Mouse (Mus musculus): Measurements from ENCODE around the gene Tysnd1.

Gene Tysnd1

DNA sequence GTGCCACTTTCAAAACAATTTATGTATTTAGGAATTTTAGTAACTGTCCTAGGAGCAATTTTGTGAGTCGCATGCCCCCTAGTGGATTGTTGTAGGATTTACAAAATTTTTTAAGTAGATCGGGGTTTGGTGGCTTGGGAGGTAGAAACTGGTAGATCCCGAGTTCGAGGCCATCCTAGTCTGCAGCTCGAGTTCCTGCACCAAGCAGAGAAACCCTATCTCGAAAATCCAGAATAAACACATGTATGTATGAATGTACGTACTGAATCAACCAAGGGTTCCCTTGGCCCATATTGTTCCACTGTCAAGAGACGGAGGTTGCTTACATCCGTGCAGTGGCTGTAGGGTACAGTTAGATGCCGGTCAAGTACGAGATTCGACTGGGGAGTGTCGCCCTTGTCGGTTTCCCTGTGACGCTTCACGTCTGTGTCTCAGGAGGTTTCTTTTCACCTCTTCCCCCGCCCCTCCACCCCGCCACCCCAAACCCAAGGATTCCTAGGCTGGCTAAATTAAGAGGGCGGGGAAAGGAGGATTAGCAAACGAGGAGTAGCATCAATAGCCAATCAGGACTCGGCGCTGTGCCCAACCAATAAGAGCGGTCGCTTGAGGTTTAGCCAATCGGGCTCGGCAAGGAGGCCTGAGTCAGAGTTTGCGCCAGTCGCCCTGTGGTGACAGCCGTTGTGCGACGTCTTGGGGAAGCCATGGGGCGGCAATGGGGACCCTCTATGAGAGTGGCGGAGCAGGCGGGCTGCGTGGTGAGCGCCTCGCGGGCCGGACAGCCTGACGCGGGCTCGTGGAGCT lies at the start of gene Tysnd1:
TSS of gene Tysnd1 (plus strand) at position 645 of the 801 bp plus-strand sequence.
- peak; percentile 86 to 89 for DNase-seq

- no peak for DNase-seq
These were observed 48.8 kb upstream of the Tysnd1 start for GRCm38 (mm10) chr10:61646557-61646956.

GRCm38 (mm10) chr10:61647790-61648736 lies 47.3 kb upstream of the Tysnd1 start, which contains the start of gene Ppa1:
Gene Ppa1 (plus strand): TSS chr10:61648552.
- peak; percentile 71 to 80 for DNase-seq

GRCm38 (mm10) chr10:61648737-61649645 lies 46.3 kb upstream of the Tysnd1 start:
- DNase-seq: peak in 1 of 2 experiments; percentile 16

DNA sequence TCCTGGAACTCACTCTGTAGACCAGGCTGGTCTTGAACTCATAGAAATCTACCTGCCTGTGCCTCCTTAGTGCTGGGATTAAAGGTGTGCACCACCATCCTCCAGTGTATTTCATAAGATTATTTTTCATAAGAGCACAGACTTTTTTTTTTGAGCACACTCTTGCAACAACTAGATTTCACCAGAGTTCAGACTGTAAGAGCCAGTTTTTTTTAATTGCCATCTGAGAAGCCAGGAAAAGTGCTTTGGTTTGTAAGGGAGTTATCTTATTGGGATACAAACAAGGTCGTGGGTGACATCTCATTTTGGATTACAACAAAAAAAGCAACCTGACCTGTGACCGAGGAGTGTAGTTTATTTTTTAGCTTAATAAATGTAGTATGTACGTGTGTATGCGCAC lies 41.2 kb upstream of the Tysnd1 start:
- DNase-seq: no peak

DNA sequence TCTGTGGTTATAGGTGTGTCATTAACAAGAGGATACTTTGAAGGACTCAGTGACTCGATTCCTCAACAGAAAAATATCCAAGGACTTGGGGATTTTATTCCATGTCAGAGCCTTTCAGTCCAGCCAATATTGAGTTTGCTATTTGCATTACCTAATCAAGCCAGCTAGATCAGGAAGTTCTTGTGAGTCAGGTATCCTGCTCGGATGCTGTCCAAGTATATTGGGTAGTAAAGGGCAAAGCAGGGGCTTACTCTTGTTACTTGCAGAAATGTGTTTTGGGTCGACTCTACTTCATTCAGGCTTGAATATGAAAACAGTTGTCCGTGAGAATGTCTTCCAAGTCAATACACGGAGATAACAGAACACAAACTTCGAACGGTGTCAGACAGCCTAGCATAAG lies 40.6 kb upstream of the Tysnd1 start:
- no peak for DNase-seq

GRCm38 (mm10) chr10:61655188-61655587 lies 40.1 kb upstream of the Tysnd1 start:
- no peak for DNase-seq

DNA sequence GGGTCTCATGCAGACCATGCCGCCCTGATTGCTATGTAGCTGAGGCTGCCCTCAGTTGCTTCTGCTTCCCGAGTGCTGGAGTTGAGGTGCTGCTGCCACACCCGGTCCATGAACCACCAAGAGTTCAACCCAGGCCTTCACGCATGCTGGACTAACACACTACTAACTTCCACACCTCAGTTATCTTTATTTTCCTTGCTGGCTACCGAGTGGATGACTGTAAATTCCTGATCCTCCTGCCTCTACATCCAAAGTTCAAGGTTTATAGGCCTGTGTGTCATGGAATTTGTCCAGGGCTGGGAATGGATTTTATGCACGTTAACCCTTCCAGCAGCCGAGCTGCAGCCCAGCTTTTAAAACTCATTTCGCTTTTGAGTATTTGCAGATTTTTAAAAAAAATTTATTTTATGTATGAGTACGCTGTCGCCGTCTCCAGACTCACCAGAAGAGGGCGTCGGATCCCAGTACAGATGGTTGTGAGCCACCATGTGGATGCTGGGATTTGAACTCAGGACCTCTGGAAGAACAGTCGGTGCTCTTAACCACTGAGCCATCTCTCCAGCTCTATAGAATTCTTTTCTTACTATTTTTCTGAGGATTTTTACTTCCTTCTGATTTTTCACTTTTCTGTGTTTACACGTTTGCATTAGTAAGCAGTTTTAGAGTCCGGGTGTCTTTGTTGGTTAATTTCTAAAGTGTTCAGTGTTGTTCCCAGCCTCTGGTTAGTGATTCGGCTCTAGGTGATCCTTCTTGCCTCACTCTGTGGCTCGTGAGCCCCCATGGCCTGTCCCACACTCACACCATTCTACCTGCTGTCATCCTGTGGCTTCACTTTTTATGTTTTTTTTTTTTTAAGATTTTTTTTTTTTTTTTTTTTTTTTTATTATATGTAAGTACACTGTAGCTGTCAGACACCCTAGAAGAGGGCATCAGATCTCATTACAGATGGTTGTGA lies 38.1 kb upstream of the Tysnd1 start:
- no peak for DNase-seq

DNA sequence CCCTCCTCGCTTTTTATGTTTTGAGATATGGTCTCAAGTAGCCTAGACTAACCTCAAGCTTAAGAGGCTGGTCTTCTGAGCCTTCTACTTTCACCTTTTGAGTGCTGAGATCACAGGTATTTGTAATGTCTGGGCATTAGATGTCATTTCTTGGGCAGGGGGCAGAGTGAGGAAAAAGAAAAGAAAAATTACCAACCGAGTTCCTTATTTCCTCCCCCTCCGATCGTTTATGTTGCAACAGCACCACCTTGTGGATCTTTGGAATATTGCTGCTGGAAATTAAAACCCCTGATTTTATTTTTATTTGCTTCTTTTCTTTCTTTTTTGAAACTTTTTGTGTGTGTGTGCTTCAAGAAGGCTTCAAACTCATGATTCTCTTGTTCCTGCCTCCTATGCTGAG lies 37.3 kb upstream of the Tysnd1 start:
- DNase-seq: peak in 1 of 2 experiments; percentile 40

DNA sequence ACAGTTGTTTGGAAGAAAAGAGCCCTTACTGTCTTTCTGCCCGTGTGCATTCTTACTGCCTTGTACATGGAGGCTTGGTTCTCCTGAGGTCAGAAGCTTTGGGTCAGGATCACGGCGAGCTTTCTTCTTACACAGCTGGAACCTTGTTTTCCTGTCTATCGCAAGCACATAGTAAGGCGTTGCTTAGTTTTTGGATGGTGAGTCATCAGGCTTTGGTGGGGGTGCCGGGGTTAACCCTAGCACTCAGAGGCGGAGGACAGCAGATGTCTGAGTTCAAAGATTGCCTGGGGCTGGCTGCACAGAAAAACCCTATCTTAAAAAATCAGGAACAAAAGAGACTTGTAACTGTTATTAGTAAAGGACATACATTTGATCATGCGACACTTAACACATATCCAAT lies 33.4 kb upstream of the Tysnd1 start:
- no peak for DNase-seq

DNA sequence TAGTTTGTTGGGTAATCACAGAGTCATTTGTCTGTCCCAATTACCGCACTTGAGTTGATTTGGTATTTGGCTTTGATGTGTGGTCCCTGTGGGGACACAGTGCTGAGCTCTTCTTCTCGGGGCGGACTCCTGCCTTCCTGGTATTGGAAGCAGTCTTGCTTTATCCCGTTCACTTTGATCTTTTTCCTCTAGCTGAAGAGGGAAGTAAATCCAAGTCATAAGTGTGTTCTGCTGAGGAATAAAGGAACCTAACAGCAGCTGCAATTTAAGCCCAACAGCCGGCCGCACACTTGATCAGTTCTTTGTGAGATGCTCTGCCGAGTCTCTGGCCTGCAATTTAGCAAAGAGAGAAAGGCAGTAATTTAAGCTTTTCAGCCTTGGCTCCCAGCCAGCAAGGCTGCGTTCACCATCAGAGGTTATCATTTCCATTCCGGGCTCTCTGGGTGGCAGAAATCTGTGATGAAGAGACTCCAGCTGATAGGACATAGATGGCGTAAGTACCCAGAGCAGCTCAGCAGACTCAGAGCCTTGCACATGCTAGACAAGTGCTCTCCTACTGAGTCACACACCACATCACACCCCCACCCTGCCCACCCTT lies 32.8 kb upstream of the Tysnd1 start:
- DNase-seq: no peak

DNA sequence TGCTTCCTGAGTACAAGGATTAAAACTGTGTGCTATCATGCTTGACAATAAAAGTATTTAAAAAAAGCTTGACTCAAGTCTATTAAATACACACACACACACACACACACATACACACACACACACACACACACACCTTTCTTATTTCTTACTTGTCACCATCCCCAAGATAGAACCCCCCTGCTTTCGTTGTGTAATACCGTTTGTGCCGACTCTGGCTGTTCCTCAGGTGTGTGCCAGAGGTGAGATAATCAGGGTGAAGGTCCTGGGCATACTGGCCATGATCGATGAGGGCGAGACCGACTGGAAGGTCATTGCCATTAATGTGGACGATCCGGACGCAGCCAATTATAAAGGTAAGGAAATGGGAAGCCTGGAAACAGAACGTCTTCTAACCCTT lies 30.2 kb upstream of the Tysnd1 start:
- no peak for DNase-seq

DNA sequence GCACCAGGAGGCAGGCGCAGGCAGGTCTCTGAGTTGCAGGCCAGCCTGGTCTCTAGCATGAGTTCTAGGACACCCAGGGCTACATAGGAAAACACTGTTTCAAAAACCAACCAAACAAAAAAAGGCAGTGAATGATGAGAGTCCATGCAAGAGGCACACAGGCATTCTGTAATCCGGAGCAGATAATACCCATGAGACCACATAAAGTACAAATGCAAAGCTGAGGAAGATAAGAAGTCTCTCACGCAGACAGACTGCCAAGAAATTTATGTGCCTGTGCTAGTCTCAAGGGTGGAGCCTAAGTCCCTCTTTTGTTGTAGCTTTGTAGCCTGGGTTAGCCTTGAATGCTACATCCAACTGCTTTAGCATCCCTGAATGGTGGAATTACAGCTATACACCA lies 29.7 kb upstream of the Tysnd1 start:
- DNase-seq: no peak

DNA sequence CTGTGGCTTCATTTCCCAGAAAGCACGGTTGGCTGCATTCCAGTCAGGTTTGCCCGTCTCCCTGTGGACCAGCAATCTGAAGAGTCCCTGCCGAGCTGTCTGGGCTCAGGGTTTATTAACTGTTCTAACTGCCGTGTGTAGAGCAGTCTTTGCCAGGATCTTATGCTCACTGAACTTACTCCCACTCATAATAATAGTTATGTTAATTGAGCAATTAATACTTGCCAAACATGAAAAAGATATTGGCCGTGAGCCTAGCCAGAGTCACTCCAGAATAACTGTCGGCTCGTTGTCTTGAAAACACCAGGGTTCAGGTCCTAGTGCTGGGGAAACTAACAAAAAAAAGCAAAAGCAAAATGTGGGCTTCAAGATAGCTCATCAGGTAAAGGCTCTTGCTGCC lies 26.0 kb upstream of the Tysnd1 start:
- DNase-seq: no peak

GRCm38 (mm10) chr10:61669896-61670295 lies 25.4 kb upstream of the Tysnd1 start:
- DNase-seq: no peak

DNA sequence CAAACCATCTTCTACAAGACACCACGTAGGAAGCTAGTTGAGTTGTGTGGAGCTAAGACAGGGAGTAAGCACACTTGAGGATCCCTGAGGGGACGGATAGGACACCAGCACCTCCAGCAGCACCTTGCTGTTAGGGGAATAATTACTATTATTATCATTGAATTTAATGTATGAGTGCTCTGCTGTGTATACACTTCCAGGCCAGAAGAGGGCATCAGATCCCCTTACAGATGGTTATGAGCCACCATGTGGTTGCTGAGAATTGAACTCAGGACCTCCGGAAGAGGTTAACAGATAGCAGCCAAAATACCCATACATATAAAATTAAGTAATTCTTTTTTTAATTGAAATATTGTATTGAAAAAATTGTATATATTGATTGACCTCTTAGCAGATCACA lies 24.6 kb upstream of the Tysnd1 start:
- DNase-seq: no peak

DNA sequence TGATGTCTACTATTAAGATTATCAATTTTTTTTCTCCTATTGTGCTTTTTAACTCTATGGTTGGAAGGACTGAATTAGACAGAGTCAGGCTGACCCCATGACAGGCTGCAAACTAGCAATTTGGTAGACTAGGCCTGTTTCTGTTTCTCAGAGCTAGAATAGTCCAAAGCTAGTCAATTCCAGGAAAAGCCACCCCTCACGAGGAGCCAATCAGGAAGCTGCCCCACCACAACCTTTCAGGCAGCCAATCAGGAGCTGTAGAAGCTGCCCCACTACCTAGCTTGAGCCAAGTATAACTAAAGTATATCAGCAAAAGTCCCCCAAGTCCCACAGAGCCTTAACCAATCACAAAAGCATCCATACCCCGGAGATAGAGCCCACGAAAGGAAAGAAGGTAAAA lies 19.4 kb upstream of the Tysnd1 start:
- DNase-seq: no peak

GRCm38 (mm10) chr10:61679545-61679944 lies 15.8 kb upstream of the Tysnd1 start:
- no peak for DNase-seq

- DNase-seq: peak; percentile 97 to 98
These were observed 15.1 kb upstream of the Tysnd1 start, which contains the start of gene Sar1a for GRCm38 (mm10) chr10:61680015-61680913. Gene Sar1a (plus strand): TSS chr10:61680299.

- no peak for DNase-seq
These were observed 5.9 kb upstream of the Tysnd1 start for GRCm38 (mm10) chr10:61689405-61689804.
